Mouse (Mus musculus): ENCODE data around the gene Pisd.

Pisd gene

DNA sequence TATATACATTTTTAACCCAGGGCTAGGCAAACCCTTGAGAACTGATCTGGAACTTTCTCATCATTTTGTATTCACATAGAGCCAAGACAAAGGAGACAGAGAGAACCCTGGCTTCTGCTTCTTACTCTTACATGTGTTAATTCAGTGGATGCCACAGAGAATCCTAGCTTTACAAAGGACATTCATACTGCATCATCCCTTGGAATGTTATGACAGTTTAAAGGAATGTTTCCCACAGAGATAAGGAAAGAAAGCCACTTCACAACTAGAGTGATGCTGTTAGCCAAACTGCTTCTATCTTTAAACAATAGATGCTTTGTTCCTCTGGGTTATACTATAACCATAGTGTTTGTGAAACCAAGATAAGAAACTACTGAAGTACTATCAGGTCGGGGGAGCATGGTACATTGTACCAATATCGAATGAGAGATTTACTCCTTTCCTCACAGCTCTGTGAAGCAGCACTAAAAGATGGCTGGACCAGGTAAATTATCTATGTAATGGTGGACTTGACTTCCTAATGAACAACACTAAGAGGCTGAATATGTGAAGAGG is 79.1 kb downstream of the Pisd start:
- no peak for DNase-seq (ENCODE audit: low spot score)

DNA sequence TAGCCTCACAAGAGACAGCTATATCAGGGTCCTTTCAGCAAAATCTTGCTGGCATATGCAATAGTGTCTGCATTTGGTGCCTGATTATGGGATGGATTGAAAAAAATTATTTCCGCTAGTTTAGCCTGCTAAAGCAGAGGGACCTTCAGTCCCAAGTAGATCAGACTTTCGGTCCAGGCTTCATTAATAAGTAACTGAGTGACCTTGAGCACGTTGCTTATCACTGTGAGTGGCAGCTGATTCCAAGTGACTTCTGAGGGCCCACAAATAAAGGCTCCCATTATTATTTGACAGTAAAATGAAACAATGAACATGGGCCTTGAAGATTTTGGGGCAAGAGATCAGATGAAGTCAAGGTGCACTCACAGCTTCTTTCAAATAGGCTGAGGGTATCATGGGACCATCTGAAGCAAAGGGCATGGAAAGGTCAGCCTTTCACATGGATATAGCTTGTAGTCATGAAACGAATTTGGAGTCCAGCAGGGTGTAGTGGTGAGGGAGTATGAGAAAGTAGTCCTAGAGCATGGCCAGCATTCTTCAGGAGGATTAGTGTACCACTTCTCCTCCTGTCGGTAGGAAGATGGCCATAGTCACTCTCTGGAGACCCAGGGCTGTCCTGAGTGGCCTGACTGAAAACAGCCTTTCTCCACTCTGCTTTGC is 88.1 kb downstream of the Pisd start:
- DNase-seq (ENCODE audit: low spot score) = no peak

DNA sequence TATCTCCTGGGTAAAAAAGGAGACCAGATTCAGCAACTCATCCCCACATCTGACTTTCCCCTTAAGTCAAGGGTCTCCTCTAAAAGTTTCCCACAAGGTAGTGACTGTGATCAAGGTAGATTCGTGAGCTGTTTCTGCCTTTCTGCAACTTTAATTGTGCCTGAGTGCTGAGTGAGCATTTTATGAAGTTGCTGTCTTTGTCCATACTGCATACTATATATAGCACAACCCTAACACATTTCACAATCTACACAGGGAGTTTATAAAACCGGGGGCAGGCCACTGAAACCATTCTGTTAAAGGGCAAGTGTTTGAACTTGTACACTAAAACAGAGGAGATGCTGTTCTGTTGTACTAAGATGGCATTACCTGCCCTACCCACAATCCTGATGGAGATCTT is 92.0 kb downstream of the Pisd start:
- DNase-seq (ENCODE audit: low spot score) = no peak
